Mouse (Mus musculus) frontal cortex, adult (tissue): ENCODE measurements at regions not wholly inside any gene's neighbourhood (a gene's known extent, or its start where the extent isn't known, plus 50 kb on each side); places are given as distances from the start of the nearest gene placed in this dataset.

ENCODE experiments used
- ATAC-seq: cut with Nextera tagmentation; 2 replicates; pipeline ENCODE4 v1.9.2; 2017; ENCODE audit warnings: mild to moderate bottlenecking, moderate library complexity, mixed read lengths; ENCODE audit not compliant: low TSS enrichment

DNA sequence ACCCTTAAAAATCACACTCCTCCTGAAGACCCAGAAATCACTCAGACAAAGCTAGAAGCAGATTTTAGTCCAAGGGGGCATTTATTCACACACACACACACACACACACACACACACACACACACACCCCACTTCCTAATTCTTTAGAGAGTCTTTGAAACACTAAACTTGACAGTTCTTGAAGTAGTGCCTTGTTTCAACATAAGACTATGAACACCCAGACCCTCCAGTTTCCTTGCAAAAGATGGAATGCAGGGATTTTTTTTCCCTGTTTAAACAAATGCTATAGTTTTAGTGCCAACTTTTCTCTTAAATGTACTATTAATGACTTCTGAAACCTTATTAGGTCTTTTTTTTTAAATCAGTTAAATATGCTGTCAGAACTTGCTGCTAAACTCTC is 279.2 kb upstream of the Fat1 start:
- no peak for ATAC-seq

DNA sequence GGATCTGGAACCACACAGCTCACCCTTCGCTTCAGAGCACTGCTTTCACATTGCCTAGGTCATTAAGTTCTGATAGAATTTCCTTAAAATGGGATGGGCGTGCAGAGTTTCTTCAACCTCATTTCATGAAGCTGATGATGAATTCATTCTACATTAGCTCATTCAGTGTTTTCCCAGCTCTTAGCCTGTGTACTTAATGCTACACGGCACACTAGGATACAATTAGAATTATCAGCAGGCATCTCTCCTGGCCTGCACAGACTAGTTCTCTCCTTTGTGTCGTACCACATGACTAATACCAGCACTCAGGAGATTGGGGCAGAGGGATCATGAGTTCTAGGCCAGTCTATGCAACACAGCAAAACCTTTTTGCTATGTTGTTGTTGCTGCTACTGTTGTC is 278.8 kb upstream of the Fat1 start:
- no peak for ATAC-seq

GRCm38 (mm10) chr8:44661696-44662095 is 273.6 kb upstream of the Fat1 start:
- ATAC-seq, result no peak

GRCm38 (mm10) chr8:44687126-44687525 is 248.1 kb upstream of the Fat1 start:
- no peak for ATAC-seq

- ATAC-seq, result no peak
Measured at GRCm38 (mm10) chr8:44689837-44690592, 245.2 kb upstream of the Fat1 start.

- no peak for ATAC-seq
Measured at GRCm38 (mm10) chr8:44690593-44690950, 244.7 kb upstream of the Fat1 start.

DNA sequence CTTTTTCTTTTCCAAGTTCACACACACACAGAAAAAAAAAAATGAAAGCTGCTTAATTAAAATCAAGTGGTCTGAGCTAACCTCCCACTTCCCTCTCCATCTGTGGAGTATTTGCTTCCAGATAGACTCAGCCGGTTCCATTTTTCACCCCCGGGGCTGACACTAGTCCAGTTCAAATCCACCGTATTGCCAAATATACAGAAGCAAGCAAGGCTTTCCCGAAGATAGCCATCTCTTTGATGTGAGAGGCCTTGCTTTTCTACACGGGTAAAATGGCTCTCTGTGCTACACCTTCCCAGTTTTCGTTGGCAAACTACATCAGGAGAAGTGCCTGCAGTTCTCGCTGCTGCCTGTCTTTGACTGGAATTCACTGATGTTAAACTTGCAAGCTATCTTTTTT is 244.1 kb upstream of the Fat1 start:
- no peak for ATAC-seq

DNA sequence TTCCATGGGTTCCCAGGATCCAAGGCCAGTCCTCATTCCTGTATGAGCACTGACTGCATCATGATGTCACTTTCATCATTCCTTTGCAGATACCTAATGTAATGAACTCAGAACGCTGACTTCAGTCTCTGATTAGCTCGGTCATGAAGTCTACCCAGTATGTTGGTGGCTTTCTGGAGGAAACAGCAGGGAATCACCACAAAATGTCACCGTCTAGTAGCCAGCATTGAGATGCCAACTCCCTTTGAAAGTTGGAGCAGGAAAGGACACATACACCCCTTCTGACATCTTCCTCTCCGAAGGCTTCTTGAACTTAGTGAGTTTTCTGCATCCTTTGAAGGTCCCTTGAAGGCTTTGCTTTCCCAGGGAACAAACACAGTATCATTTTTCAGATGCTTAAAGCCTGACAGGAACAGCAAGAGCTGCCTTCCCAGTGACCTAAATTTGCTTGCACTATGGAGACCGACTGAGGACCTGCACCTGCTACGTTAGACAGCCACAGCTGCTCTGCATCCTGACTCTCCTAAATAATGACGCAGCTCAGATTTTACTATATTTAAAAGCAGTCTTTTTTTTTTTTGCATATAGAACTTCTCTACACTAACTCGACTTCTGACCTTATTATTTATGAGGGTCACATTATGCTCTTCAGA is 243.1 kb upstream of the Fat1 start:
- ATAC-seq, result peak; percentile 72

GRCm38 (mm10) chr8:44694861-44695260 is 240.4 kb upstream of the Fat1 start:
- ATAC-seq, result peak; percentile 42

DNA sequence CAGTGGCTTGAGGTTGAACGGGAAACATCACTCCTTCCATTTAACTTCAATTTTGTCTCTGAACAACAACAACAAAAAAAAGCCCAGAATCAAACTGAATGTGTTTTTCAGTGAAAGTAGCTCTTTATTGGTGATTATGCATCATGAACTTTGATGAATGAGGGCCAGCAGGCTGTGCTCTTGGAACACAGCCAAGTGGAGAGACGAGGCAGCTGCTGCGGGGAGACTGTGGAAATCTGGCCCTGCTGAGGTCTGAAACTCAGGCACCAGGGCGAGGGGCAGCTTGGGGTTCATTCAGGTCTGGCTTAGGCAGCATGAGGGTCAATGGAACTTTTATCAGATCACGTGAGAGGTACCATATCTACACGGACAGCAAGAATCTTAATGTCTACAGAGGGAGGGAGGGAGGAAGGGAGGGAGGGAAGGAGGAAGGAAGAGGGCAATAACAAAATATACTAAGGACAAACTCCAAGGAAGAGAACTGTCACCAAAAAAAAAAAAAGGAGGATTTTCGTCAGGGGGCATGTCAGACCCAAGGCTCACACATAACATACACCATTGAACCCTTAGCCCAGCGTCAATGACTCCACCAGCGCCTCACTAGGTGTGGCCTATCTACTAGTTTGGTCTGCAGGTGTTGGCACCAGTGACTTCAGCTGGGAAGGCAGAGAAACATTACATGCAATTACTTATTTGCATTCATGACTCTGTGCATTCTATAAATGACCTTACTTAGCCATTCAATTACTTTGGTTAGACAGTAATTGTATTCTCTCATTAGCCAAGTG is 239.0 kb upstream of the Fat1 start:
- ATAC-seq, result no peak

- no peak for ATAC-seq
Measured at GRCm38 (mm10) chr8:44699384-44700105, 235.7 kb upstream of the Fat1 start.

GRCm38 (mm10) chr8:44704595-44705265 is 230.5 kb upstream of the Fat1 start:
- ATAC-seq, result no peak

GRCm38 (mm10) chr8:44708659-44709170 is 226.5 kb upstream of the Fat1 start:
- no peak for ATAC-seq

- ATAC-seq, result no peak
Measured at GRCm38 (mm10) chr8:44709171-44709940, 225.9 kb upstream of the Fat1 start.

GRCm38 (mm10) chr8:44734577-44734976 is 200.7 kb upstream of the Fat1 start:
- no peak for ATAC-seq

- no peak for ATAC-seq
Measured at GRCm38 (mm10) chr8:44735801-44736200, 199.4 kb upstream of the Fat1 start.

DNA sequence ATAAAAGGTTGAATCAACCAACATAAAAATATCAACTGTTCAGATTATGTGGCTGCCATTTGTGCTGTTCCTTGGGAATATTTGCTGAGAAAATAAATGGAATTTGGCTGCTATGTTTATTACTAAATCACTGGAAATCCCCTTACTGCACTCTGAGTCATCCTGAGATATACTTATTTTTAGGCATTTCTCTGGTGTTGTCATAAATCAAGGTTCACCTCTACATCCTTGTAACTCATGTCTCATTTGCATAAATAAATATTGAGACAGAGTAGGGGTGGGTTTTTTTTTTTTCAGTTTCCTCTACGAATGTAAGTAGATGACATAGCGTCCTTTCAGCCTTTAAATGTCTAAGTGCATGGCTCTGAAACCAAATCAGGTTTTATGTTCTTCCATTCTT is 191.9 kb upstream of the Fat1 start:
- no peak for ATAC-seq

- ATAC-seq, result no peak
Measured at GRCm38 (mm10) chr8:44744991-44745658, 190.1 kb upstream of the Fat1 start.

DNA sequence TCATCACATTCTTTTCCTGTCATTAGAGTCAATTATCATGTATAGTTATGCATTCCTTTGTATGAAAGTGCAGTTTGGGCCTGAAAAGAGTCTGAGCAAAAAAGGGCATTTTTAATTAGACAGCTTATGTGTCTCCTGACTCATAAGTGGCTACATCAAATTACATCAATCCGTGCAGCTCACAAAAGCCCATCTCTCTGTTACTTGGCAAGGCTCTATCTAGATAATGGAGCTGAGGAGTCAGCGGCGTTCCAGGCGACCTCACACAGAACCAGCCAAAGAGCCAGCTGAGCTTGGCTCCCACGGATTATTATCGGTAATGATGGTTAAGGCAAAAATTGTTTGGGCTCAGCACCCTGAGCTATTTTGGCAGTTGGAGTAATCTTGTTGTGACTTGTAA is 176.5 kb upstream of the Fat1 start:
- ATAC-seq, result no peak

DNA sequence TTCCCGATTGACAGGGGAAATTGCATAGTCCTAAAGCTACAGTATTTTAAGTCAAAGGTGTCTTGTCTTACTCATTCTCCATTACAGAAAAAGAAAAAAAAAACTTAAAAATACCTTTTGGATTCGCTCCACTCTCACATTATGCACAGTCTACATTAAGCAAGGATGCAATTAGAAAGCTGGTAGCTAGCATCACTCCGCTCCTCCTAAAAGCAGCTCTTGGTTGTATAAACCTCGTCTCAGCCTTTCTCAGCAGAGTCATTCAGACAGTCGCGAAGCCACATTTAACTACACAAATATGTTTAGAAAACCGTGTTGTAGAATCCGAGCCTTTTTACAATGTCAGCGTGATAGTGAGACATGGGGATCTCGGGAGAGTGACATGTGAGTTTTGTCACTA is 172.5 kb upstream of the Fat1 start:
- ATAC-seq, result peak; percentile 97
